Comparison of ENCODE assay signal across 8 mouse cellular contexts in the genomic region with DNA sequence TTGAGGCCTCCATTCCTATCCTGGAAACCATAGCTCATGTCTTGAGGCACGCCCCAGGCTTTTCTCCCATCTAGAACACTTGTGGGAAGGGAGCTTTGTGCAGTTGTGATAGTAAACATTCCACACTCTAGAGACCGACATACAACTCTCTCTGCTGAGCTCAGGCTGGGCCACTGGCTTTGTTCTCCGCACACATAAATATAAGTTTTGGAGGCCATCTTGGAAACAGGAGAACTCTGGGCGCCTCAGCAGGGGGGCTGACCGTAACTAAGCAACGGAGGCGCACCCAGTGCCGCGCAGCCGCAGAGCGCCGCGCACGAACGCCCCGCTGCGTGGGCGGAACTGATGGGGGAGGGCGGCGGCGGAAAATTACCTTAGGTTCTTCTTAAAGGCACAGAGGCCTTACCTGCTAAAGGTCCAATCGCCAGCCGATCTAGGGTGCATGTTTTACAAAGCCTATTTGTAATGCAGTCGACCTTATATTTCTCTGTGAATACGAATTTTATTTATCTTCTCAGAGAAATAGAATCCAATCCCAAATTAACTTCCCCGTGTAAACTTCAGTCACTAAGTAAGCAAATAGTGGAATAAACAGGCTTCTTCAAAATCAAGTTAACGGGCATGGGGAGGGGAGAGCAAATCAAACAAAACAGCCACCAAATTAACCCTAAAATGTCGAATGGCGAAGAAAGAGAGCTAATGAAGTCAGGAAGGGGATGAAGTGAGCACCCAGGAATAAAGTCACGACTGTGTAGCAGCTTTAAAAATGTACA.
A peak's percentile ranks its signal among the peaks of the same experiment; 100 is the strongest.
DNase-seq lines count a peak whose midpoint lies in the region; ATAC-seq lines count a peak whose summit lies in the region.

No protein-coding gene starts in this region.

- H3K9ac ChIP-seq in hindbrain, embryonic 15.5 days, result peak overlapping the region; percentile 57

- peak overlapping the region; percentile 37 for H3K4me3 ChIP-seq in hindbrain, embryonic 15.5 days

- no peaks in the 10 kb centered on the region for H3K36me3 ChIP-seq in hindbrain, embryonic 15.5 days

- DNase-seq in ZHBTc4 (ENCODE audit: low read depth, low spot score), result peak; percentile 97
- peak; percentile 97 for DNase-seq in cerebellum, postnatal 36 days
- DNase-seq in frontal cortex, postnatal 36 days (ENCODE audit: low spot score in 2 of 2), result peak; percentile 90 to 94
- DNase-seq in left cerebral cortex, adult 8-10 months (ENCODE audit: low spot score in 2 of 2), result peak; percentile 85 to 92
- DNase-seq in right cerebral cortex, adult 18-20 months, result peak; percentile 94
- DNase-seq in urinary bladder, adult 2 months (ENCODE audit: low spot score), result peak; percentile 78

- H3K27ac ChIP-seq in hindbrain, embryonic 15.5 days (replicated peaks), result peak overlapping the region; percentile 93

- ATAC-seq in hindbrain, embryonic 15.5 days (ENCODE audit: low FRiP score, low read depth), result peak; percentile 93
- peak; percentile 100 for ATAC-seq in megakaryocyte, adult 5-6 weeks (ENCODE audit: poor library complexity, severe bottlenecking)

- WGBS in hindbrain, embryonic 15.5 days, result 3% methylated on average over 30 of the region's 30 CpGs

- H3K27me3 ChIP-seq in hindbrain, embryonic 15.5 days, result no peaks in the 10 kb centered on the region

- no peaks in the 10 kb centered on the region for H3K9me3 ChIP-seq in hindbrain, embryonic 15.5 days

- H3K4me2 ChIP-seq in hindbrain, embryonic 15.5 days, result peak overlapping the region; percentile 65

- peaks cover 25% of the 10 kb centered on the region for H3K4me1 ChIP-seq in hindbrain, embryonic 15.5 days (replicated peaks)

Comparison
In these comparisons a context has a peak if more than half of its experiments do, and no peak if none do; other contexts are left out.
1. Peak in every context shown above with its lines: DNase-seq, ATAC-seq, H3K4me3 ChIP-seq and H3K27ac ChIP-seq.